Comparison of ENCODE assay signal across 8 mouse cellular contexts in the genomic region with DNA sequence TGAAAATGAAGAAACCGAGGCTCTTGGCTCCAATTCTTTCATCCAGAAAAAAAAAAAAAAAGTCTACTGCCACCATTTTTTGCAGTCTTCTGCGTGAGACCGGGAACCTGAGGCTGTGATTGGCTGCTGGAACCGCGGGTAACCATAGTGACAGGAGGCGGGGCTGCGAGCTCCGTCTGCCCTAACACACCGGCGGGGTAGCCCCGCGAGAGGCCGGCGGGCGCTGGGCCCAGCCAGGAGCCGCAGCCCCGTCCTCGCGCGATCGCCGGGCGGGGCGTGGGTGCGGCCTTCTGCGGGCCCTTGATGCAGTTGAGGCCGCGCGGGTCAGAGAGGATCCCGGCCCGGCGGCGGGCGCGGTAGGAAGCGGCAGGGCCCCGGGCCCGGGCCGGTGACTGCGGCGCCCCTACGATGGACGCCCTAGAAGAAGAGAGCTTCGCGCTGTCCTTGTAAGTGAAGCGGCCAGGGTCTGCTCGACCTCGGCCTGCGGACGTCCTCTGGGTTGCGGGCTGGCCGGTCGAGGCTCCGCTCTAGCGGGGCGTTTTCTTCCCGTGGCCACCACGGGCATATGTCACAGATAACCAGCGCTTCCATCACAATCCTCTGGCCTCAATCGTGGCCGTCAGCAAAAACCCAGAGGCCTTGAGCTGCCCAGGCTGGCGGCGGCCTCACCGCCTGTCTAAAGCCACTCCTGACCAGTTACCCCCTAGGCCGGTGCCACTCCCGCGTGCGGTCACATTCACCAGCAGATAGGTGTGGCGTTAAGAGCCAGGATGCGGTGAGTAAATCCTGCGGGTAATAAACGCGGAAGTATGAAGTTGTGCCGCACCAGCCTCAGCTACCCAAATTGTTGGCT. TPM values are rescaled to one million over a fixed set of nuclear protein-coding genes. Genes with fewer than 3 reads are reported as not detected.
DNase-seq lines count a peak whose midpoint lies in the region; ATAC-seq and TF ChIP-seq lines count a peak whose summit lies in the region.

A gene (plus strand): TSS at position 145 of the 853 bp plus-strand sequence.

- no peak for TF ChIP-seq CTCF in bone marrow macrophage, adult 2 months (IDR thresholded peaks at IDR 0.05; ENCODE audit: low read depth, low read length)
- no peak for TF ChIP-seq CTCF in embryonic fibroblast, embryonic 13.5 days (IDR thresholded peaks at IDR 0.05; ENCODE audit: borderline replicate concordance, insufficient read depth, low read length)

- peak within 1 kb of the TSS; percentile 63 for H3K4me3 ChIP-seq in bone marrow macrophage, adult 2 months (ENCODE audit: insufficient read depth, low read length)
- H3K4me3 ChIP-seq in embryonic fibroblast, embryonic 13.5 days (ENCODE audit: insufficient read depth, low read length): peak within 1 kb of the TSS; percentile 63
- peak within 1 kb of the TSS; percentile 88 for H3K4me3 ChIP-seq in heart, embryonic 10.5 days
- peak within 1 kb of the TSS; percentile 90 for H3K4me3 ChIP-seq in kidney, embryonic 15.5 days (replicated peaks)

- peak; percentile 99 for ATAC-seq in kidney, embryonic 15.5 days (replicated peaks; ENCODE audit: low FRiP score)
- ATAC-seq in monocyte, adult 5-6 weeks (replicated peaks; ENCODE audit: insufficient number of reproducible peaks, low FRiP score, low TSS enrichment, poor library complexity, severe bottlenecking): peak; percentile 98

- H3K9ac ChIP-seq in kidney, embryonic 15.5 days: peak within 1 kb of the TSS; percentile 79

- no peak for TF ChIP-seq POLR2A in bone marrow macrophage, adult 2 months (IDR thresholded peaks at IDR 0.05; ENCODE audit: borderline replicate concordance, low read depth, low read length)
- TF ChIP-seq POLR2A in embryonic fibroblast, embryonic 13.5 days (IDR thresholded peaks at IDR 0.05; ENCODE audit: low read depth, low read length): peak; percentile 77

- no peaks in the 10 kb centered on the region for H3K27me3 ChIP-seq in heart, embryonic 10.5 days (ENCODE audit: insufficient read depth, poor library complexity, severe bottlenecking)
- no peaks in the 10 kb centered on the region for H3K27me3 ChIP-seq in kidney, embryonic 15.5 days

- DNase-seq in A20 (ENCODE audit: low read depth, low spot score): peak; percentile 95
- DNase-seq in heart, embryonic 10.5 days (ENCODE audit: low spot score): peak; percentile 98
- peak; percentile 95 for DNase-seq in liver
- DNase-seq in spleen, postnatal 4 days (ENCODE audit: low spot score in 2 of 2): peak; percentile 94 to 96

- H3K4me1 ChIP-seq in bone marrow macrophage, adult 2 months (ENCODE audit: control insufficient read depth, insufficient read depth, low read length): peaks cover 5% of the 10 kb centered on the region; the same call in 1 of the 2 replicates
- peaks cover 2% of the 10 kb centered on the region for H3K4me1 ChIP-seq in embryonic fibroblast, embryonic 13.5 days (ENCODE audit: control insufficient read depth, insufficient read depth, low read length)
- H3K4me1 ChIP-seq in heart, embryonic 10.5 days: peaks cover 3% of the 10 kb centered on the region
- H3K4me1 ChIP-seq in kidney, embryonic 15.5 days: peaks cover 14% of the 10 kb centered on the region

- H3K36me3 ChIP-seq in heart, embryonic 10.5 days: peaks cover 38% of the 10 kb centered on the region
- H3K36me3 ChIP-seq in kidney, embryonic 15.5 days: peaks cover 34% of the 10 kb centered on the region

- WGBS in heart, embryonic 10.5 days: under 1% methylated on average over 71 of the region's 74 CpGs
- whole genome bisulfite sequencing in kidney, embryonic 15.5 days: under 1% methylated on average over 74 of the region's 74 CpGs

- H3K4me2 ChIP-seq in kidney, embryonic 15.5 days: peak within 1 kb of the TSS; percentile 77

- no peaks in the 10 kb centered on the region for H3K9me3 ChIP-seq in heart, embryonic 10.5 days
- H3K9me3 ChIP-seq in kidney, embryonic 15.5 days (replicated peaks): no peaks in the 10 kb centered on the region

- H3K27ac ChIP-seq in bone marrow macrophage, adult 2 months (ENCODE audit: insufficient read depth, low read depth, low read length): peak within 1 kb of the TSS; percentile 29; the same call in 1 of the 2 replicates
- peak within 1 kb of the TSS; percentile 24 for H3K27ac ChIP-seq in embryonic fibroblast, embryonic 13.5 days (ENCODE audit: insufficient read depth, low read length)
- peak within 1 kb of the TSS; percentile 96 for H3K27ac ChIP-seq in heart, embryonic 10.5 days
- peak within 1 kb of the TSS; percentile 81 for H3K27ac ChIP-seq in kidney, embryonic 15.5 days

RNA-seq across cellular contexts. Expression of the gene that starts here (rescaled TPM):
- polyA plus RNA-seq in bone marrow macrophage, adult 2 months (2012; ENCODE audit: insufficient read depth, insufficient read length, missing spikeins): 25.3 and 32.4 TPM in 2 replicates
- 89.0 and 100 TPM in 2 replicates for polyA plus RNA-seq in embryonic fibroblast, embryonic 13.5 days (2011; ENCODE audit: insufficient read length, low read depth, missing spikeins)
- polyA plus RNA-seq in heart, embryonic 10.5 days (2016; fragmentation: Nextera tagmentation; extraction: Ambion mirVana): 131 and 141 TPM in 2 replicates
- polyA plus RNA-seq in kidney, embryonic 15.5 days (2015; fragmentation: Nextera tagmentation; extraction: Ambion mirVana): 138 and 142 TPM in 2 replicates
- total RNA-seq in monocyte, adult 5-6 weeks (2017): 40.4 to 122 TPM (median 48.4 TPM) in 3 replicates

Comparison
In these comparisons a context has a peak if more than half of its experiments do, and no peak if none do; other contexts are left out.
1. Peak in every context shown above with its lines: DNase-seq, ATAC-seq, H3K4me3 ChIP-seq and H3K27ac ChIP-seq.
2. H3K27ac ChIP-seq: peak in every context shown above with its lines; median percentile 96 in heart, embryonic 10.5 days; 81 in kidney, embryonic 15.5 days; 29 in bone marrow macrophage, adult 2 months; 24 in embryonic fibroblast, embryonic 13.5 days.